Mouse (Mus musculus) layer of hippocampus, postnatal 14 days (tissue): Measurements from ENCODE around the gene Dcun1d3. TPM values are rescaled to one million over a fixed set of nuclear protein-coding genes. Genes with fewer than 3 reads are reported as not detected.

Source experiments
- DNase-seq, 2 experiments: peaks; one replicate each; pipeline ENCODE4 v3.0.0; 2021 to 2022; ENCODE audit warnings: low spot score in 2 of 2, mixed read lengths in 1 of 2
- total RNA-seq, 2 experiments: library from RNA; stranded (reverse); gene quantifications; 2 replicates each; pipeline ENCODE4 v1.2.3; 2021

The Dcun1d3 gene
- total RNA-seq, 2 experiments from 2014 or later: 21.0 to 22.3 TPM

- peak in 1 of 2 experiments; percentile 29 for DNase-seq
These were observed 20.2 kb downstream of the Dcun1d3 start for GRCm38 (mm10) chr7:119875776-119876440.

- DNase-seq: no peak
These were observed 23.0 kb downstream of the Dcun1d3 start for GRCm38 (mm10) chr7:119873050-119873449.

- DNase-seq: no peak
These were observed 23.9 kb downstream of the Dcun1d3 start for GRCm38 (mm10) chr7:119872204-119872603.

- no peak for DNase-seq
These were observed 30.0 kb downstream of the Dcun1d3 start for GRCm38 (mm10) chr7:119866136-119866535.

DNA sequence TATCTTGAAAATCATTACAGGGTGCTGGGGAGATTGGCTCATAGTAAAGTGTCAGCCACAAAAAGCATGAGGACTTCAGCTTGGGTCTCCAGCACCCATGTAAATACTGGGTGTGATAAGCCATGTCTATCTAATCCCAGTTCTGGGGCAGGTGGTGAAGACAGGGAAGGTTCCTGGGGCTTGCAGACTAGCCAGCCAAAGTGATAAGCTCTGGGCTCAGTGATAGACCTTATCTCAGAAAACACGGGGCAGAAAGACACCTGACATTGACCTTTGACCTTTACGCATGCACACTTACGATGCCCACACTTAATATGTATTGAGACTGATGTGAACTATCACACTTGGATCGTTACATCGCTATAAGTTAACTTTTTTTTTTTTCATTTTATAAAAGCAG lies 31.6 kb downstream of the Dcun1d3 start:
- DNase-seq: no peak

DNA sequence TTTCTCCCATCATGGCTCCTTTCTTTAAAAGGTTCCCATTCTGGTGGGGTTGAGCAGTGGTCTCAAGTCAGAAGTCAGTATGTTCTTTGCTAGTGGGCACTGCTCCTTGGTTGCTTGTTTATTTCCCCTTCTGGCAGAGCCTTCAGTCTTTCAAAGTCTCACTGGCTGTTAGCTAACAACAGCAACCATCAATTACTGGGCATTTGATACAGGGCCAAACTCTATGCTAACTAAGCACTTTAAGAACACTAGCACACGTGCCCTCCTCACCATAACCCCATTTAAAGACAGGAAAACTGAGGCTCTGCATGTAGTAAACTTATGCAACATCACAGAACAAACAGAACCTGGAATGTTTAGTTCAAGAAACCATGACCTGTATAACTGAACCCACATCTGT lies 33.9 kb downstream of the Dcun1d3 start:
- DNase-seq: no peak

DNA sequence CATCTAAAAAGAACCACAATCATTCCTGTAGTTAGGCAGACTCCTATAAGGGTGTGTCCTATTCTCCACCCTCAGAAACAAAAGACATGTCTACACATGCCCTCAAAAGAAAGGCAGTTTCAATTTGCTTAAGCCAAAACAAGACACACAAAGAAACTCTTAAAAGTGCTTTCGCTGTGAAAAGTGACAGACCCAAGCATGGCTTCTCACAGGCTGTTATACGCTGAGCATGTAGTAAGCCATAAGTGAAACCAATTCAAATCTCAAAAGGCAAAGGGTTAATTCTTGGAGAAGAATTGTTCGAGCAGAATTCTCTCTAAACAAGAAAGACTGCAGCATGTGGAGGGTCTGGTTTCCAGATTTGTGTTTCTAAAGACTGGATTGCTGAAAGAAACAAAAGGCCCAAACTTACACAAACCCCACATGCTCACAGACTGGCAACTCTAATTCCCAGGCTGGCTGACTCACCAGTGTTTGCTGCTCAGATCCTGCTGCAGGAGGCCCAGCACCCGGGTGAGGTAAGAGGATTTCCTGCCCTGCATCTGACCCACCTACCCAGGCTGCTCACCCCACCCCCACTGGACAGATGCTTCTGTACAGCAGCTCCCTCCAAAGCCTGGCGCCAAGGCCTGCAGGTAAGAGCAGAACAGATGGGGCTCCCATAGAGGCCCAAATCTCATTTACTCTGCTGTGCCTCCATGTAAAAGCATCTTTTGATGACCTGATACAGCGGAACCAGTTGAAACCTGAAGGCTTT lies 34.6 kb downstream of the Dcun1d3 start:
- peak; percentile 23 to 33 for DNase-seq

DNA sequence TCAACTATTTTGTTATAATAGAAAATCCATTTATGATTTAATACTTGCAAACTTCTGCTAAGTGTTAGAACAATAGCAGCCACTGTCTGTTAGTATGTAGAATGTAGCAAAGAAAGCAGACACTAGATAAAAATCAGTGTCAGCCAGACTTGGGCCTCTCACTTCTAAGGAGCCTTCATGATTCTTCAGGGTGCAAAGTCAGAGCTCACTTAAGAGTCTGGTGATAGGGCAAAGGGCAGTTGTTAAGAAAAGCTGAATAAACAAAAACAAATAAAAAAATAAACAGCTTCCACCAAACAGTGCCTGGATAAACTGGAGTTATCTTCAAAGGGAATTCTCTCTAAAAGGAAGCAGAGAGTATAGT lies 35.1 kb downstream of the Dcun1d3 start:
- no peak for DNase-seq

- no peak for DNase-seq
These were observed 35.5 kb downstream of the Dcun1d3 start for GRCm38 (mm10) chr7:119860554-119860953.

DNA sequence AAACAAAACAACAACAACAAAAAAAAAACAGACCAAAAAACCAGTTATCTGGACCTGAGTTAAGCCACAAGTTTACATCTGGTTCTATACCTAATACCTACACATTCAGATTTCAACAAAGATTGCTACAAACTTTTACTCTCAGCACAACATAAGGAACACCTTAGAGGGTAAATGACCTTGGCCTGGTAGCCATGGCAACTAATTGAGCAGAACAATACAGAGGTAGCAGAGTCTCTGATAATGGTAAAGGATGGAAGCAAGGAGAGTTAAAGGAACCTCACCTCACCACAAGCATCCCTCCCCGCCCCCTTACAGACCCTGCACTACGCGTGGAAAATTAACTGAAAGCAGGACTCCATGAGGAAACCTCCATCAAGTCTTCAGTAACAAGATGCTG lies 36.0 kb downstream of the Dcun1d3 start:
- DNase-seq: no peak

DNA sequence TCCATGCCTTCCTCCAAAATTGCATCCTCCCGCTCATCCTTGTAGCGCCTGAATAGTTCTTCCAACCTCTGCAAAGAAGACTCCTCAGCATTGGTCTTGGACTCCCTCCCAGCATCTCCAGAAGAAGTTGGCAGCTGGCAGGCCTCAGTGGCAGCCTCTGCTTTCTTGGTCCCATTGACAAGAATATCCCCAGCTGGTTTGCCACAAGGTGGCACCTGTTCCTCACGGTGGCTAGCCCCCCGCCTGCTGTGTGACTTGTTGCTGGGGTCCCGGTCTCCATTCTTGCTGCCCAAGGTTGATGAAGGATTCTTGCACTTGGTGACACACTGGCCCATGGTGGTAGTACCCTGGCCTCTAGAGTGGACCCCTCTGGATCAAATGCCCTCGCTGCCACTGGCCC lies 36.6 kb downstream of the Dcun1d3 start:
- DNase-seq: peak in 1 of 2 experiments; percentile 10

GRCm38 (mm10) chr7:119855031-119855430 lies 41.1 kb downstream of the Dcun1d3 start:
- no peak for DNase-seq

GRCm38 (mm10) chr7:119854362-119854761 lies 41.7 kb downstream of the Dcun1d3 start:
- DNase-seq: no peak

- DNase-seq: no peak
These were observed 42.9 kb downstream of the Dcun1d3 start for GRCm38 (mm10) chr7:119853186-119853585.

- no peak for DNase-seq
These were observed 43.6 kb downstream of the Dcun1d3 start for GRCm38 (mm10) chr7:119852494-119852893.

GRCm38 (mm10) chr7:119850737-119851136 lies 45.4 kb downstream of the Dcun1d3 start:
- no peak for DNase-seq

DNA sequence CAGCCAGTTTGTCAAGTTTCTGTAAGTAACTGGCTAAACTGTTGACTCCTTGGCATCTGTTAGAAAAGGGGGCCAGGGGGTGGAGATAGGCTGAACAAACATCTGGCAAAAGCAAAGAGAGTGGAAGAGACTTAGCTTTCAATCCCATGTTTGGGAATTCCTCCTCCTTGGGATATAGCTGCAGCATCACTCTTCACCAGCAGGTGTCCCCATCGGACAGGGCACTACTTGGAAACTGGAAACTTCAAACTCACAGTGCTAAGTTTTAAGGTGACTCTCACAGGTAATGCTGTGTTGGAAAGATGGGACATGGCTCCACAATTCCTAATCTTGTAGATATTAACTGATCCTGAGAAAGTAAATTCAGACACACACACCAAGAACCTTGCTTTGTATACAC lies 47.0 kb downstream of the Dcun1d3 start:
- DNase-seq: peak; percentile 52 to 73

GRCm38 (mm10) chr7:119847396-119847795 lies 48.7 kb downstream of the Dcun1d3 start:
- no peak for DNase-seq

DNA sequence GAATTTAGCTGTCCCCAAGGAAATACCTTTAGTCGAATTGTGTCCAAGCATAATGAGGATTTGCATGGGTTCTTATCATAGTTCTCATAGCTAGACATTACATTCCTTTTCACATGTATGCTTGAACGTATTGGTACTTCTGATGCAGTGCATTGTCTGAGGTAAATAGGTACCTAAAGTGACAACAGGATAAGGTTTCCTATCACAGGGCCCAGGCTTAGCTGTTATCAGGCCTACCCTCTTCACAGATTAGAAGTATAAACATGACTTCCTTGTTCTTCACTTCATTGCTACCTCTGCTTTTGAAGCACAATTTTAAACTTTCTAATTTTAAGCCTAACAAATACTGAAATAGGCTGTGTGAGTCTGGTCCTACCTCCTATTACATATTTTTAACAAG lies 50.6 kb downstream of the Dcun1d3 start:
- DNase-seq: no peak

DNA sequence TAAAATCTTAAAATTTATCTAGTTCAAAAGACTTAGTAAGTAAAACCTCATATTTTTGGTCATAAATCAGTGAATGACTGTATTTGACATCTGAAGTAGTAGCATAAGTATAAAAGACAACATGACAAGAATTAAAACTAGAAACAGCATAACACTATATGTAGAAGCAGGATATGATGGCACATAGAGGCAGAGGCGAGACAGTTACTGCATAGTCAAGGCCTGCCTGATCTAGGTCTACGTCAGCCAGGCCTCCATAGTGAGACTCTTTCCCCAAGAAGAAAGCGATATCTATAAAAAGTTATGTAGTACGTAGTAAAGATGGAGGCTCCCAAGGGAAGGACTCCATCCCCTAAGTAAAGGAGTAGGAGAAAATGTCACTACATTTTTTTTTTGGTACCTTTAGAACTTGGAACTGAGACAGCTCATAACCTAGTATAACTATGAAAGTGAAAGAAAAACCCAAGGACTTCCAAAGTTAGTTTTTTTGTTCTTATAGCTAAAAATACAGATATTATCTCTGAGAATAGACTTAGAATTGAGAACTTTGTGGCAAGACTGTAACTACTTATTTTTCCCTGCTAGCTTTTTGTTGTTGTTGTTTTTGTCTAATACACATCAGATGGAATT lies 54.2 kb downstream of the Dcun1d3 start:
- no peak for DNase-seq

DNA sequence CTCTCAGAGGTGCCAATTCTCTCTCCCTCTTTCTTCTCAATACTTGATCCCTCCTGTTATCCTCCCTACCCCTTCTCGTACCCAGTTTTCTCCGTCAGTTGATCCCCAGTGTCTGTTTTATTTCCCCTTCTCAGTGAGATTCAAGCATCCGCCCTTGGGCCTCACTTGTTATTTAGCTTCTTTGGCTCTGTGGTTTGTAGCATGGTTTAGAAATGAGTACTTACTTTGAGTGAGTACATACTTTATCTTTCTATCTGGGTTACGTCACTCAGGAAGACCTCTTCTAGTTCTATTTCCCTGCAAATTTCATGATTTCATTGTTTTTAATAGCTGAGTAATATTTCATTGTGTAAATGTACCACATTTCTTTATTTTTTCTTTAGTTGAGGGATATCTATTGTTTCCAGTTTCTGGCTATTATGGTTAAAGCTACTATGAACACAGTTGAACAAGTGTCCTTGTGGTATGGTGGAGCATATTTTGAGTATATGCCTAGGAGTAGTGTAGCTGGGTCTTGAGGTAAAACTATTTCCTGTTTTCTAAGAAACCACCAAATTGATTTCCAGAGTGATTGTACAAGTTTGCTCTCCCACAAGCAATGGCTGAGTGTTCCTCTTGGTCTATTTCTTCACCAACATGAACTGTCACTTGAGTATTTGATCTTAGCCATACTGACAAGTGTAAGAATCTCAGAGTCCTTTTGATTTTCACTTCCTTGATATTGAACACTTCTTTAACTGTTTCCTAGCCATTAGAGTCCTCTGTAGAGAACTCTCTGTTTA lies 59.9 kb downstream of the Dcun1d3 start:
- no peak for DNase-seq

DNA sequence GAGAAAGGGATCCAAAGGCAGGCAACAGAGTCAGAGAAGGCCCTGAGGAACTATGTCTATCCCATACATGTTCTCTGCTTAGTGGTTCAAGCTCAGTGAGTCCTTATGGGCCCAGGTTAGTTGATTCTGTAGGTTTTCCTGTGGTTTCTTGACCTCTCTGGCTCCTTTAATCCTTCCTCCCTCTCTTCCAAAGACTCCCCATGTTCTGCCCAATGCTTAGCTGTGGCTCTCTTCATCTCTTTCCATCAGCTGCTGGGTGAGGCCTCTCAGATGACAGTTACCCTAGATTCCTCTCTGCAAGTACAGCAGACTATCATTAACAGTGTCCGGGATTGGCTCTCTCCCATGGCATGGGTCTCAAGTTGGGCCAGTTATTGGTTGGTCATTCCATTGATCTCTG lies 60.7 kb downstream of the Dcun1d3 start:
- no peak for DNase-seq
